Mouse (Mus musculus): ENCODE measurements at regions not wholly inside any gene's neighbourhood (a gene's known extent, or its start where the extent isn't known, plus 50 kb on each side); places are given as distances from the start of the nearest gene placed in this dataset.

DNA sequence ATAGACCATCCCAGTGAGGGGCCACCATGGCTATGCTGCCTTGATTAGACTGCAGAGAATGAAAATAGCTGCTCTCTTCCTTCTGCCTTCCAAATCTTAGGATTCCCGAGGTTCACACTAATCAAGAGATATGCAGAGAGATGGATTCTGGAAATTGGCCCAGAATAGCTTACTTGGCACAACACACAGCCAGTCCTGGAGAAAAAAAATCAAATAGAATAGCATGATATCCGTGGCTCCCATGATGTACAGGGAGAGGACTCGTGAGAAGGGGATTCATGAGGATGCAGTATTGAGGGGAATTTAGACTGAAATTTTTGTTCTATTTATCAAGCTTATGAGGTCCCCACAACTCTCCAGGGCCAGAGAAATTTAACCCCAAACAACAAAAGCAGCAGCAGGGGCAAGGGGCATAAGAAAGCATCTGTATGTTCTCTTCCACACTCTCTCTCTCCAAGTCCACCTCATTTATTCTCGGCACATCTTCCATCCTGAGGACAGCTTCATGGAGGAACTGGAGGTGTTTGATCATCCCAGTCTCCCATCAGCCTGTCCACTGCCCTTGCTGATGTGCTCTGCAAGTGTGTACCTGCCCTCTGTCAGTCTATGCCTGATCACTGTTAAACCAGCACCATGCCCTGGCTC is 599.3 kb upstream of the Camk1g start:
- TF ChIP-seq POLR2AphosphoS5 (IDR thresholded peaks at IDR 0.05; ENCODE audit: insufficient replicate concordance, low read depth, low read length) (no peak), TAL1 (conservative IDR thresholded peaks at IDR 0.05; ENCODE audit: low read depth, low read length) (no peak), GATA2 (IDR thresholded peaks at IDR 0.05; ENCODE audit: borderline replicate concordance, low read depth, low read length) (no peak)
- Histone ChIP-seq H3K4me1 (ENCODE audit: insufficient read depth, low read depth, low read length) (no peaks in the 10 kb centered on the region), H3K4me3 (ENCODE audit: low read depth, low read length) (no peak overlapping the region), H3K27me3 (ENCODE audit: insufficient read depth, low read length) (no peaks in the 10 kb centered on the region), H3K9me3 (replicated peaks) (no peaks in the 10 kb centered on the region), H3K36me3 (replicated peaks) (no peaks in the 10 kb centered on the region)
- ATAC-seq (ENCODE audit: extremely low read depth, insufficient number of reproducible peaks, low FRiP score, poor library complexity, severe bottlenecking) (no peak), DNase-seq (ENCODE audit: low spot score) (no peak)

GRCm38 (mm10) chr1:193967957-193968926 is 598.1 kb upstream of the Camk1g start:
- Histone ChIP-seq H3K36me3 (replicated peaks) (no peaks in the 10 kb centered on the region), H3K4me1 (ENCODE audit: insufficient read depth, low read depth, low read length) (no peaks in the 10 kb centered on the region), H3K9me3 (replicated peaks) (no peaks in the 10 kb centered on the region), H3K27me3 (ENCODE audit: insufficient read depth, low read length) (no peaks in the 10 kb centered on the region), H3K4me3 (ENCODE audit: low read depth, low read length) (no peak overlapping the region)
- no peak for TF ChIP-seq CTCF (IDR thresholded peaks at IDR 0.05; ENCODE audit: low read depth, low read length)
- no peak for TF ChIP-seq GATA2 (IDR thresholded peaks at IDR 0.05; ENCODE audit: borderline replicate concordance, low read depth, low read length)
- no peak for TF ChIP-seq POLR2AphosphoS5 (IDR thresholded peaks at IDR 0.05; ENCODE audit: insufficient replicate concordance, low read depth, low read length)
- TF ChIP-seq TAL1 (conservative IDR thresholded peaks at IDR 0.05; ENCODE audit: low read depth, low read length): no peak
- TF ChIP-seq GATA1 (IDR thresholded peaks at IDR 0.05; ENCODE audit: borderline replicate concordance, low read length): no peak
- ATAC-seq (ENCODE audit: extremely low read depth, insufficient number of reproducible peaks, low FRiP score, poor library complexity, severe bottlenecking): no peak
- DNase-seq (ENCODE audit: low spot score): no peak

- no peak for DNase-seq (ENCODE audit: low spot score)
- Histone ChIP-seq H3K4me1 (ENCODE audit: insufficient read depth, low read depth, low read length) (no peaks in the 10 kb centered on the region), H3K27me3 (ENCODE audit: insufficient read depth, low read length) (no peaks in the 10 kb centered on the region), H3K4me3 (ENCODE audit: low read depth, low read length) (no peak overlapping the region), H3K9me3 (replicated peaks) (no peaks in the 10 kb centered on the region), H3K36me3 (replicated peaks) (no peaks in the 10 kb centered on the region)
- no peak for ATAC-seq (ENCODE audit: extremely low read depth, insufficient number of reproducible peaks, low FRiP score, poor library complexity, severe bottlenecking)
- TF ChIP-seq POLR2AphosphoS5 (IDR thresholded peaks at IDR 0.05; ENCODE audit: insufficient replicate concordance, low read depth, low read length): no peak
- TF ChIP-seq GATA1 (IDR thresholded peaks at IDR 0.05; ENCODE audit: borderline replicate concordance, low read length): no peak
- no peak for TF ChIP-seq CTCF (IDR thresholded peaks at IDR 0.05; ENCODE audit: low read depth, low read length)
- TF ChIP-seq GATA2 (IDR thresholded peaks at IDR 0.05; ENCODE audit: borderline replicate concordance, low read depth, low read length): no peak
- TF ChIP-seq TAL1 (conservative IDR thresholded peaks at IDR 0.05; ENCODE audit: low read depth, low read length): no peak
These were observed 596.8 kb upstream of the Camk1g start for GRCm38 (mm10) chr1:193966652-193967555.

- no peak overlapping the region for H3K4me3 ChIP-seq (ENCODE audit: low read depth, low read length)
- no peaks in the 10 kb centered on the region for H3K27me3 ChIP-seq (ENCODE audit: insufficient read depth, low read length)
- DNase-seq (ENCODE audit: low spot score): no peak
- no peaks in the 10 kb centered on the region for H3K36me3 ChIP-seq (replicated peaks)
- no peak for ATAC-seq (ENCODE audit: extremely low read depth, insufficient number of reproducible peaks, low FRiP score, poor library complexity, severe bottlenecking)
- H3K9me3 ChIP-seq (replicated peaks): no peaks in the 10 kb centered on the region
- TF ChIP-seq CTCF (IDR thresholded peaks at IDR 0.05; ENCODE audit: low read depth, low read length) (no peak), POLR2AphosphoS5 (IDR thresholded peaks at IDR 0.05; ENCODE audit: insufficient replicate concordance, low read depth, low read length) (no peak), GATA1 (IDR thresholded peaks at IDR 0.05; ENCODE audit: borderline replicate concordance, low read length) (no peak), TAL1 (conservative IDR thresholded peaks at IDR 0.05; ENCODE audit: low read depth, low read length) (no peak), GATA2 (IDR thresholded peaks at IDR 0.05; ENCODE audit: borderline replicate concordance, low read depth, low read length) (no peak)
- H3K4me1 ChIP-seq (ENCODE audit: insufficient read depth, low read depth, low read length): no peaks in the 10 kb centered on the region
These were observed 595.2 kb upstream of the Camk1g start for GRCm38 (mm10) chr1:193965278-193965677.

GRCm38 (mm10) chr1:193951936-193952335 is 581.8 kb upstream of the Camk1g start:
- no peaks in the 10 kb centered on the region for H3K27me3 ChIP-seq (ENCODE audit: insufficient read depth, low read length)
- no peak for ATAC-seq (ENCODE audit: extremely low read depth, insufficient number of reproducible peaks, low FRiP score, poor library complexity, severe bottlenecking)
- TF ChIP-seq GATA2 (IDR thresholded peaks at IDR 0.05; ENCODE audit: borderline replicate concordance, low read depth, low read length): no peak
- no peak for TF ChIP-seq TAL1 (conservative IDR thresholded peaks at IDR 0.05; ENCODE audit: low read depth, low read length)
- TF ChIP-seq CTCF (IDR thresholded peaks at IDR 0.05; ENCODE audit: low read depth, low read length): no peak
- no peak for TF ChIP-seq POLR2AphosphoS5 (IDR thresholded peaks at IDR 0.05; ENCODE audit: insufficient replicate concordance, low read depth, low read length)
- no peak for TF ChIP-seq GATA1 (IDR thresholded peaks at IDR 0.05; ENCODE audit: borderline replicate concordance, low read length)
- no peak overlapping the region for H3K4me3 ChIP-seq (ENCODE audit: low read depth, low read length)
- H3K9me3 ChIP-seq (replicated peaks): no peaks in the 10 kb centered on the region
- H3K36me3 ChIP-seq (replicated peaks): no peaks in the 10 kb centered on the region
- no peaks in the 10 kb centered on the region for H3K4me1 ChIP-seq (ENCODE audit: insufficient read depth, low read depth, low read length)
- DNase-seq (ENCODE audit: low spot score): no peak
